Mouse (Mus musculus): ENCODE data around the gene Amph.

DNA sequence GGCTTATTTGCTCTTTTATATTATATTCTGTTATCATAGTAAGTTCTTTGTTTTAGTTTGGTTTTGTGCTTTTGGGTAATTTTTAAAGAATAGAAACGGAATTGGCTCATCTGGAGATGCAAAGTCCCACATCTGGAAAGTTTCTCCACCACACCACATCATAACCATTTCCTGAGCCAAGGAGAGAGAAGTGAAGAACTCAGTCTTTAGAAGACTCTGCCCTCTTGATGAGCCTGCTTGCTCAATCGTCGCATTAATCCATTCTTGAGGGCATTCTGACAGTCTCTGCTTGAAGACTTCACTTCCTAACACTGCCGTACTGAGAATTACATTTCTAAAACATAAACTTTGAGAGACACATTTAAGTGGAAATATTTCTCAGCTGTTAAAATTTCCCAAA lies 133.9 kb downstream of the Amph start:
- TF ChIP-seq CTCF (IDR thresholded peaks at IDR 0.05; ENCODE audit: low read depth, low read length) (no peak), POLR2A (IDR thresholded peaks at IDR 0.05; ENCODE audit: borderline replicate concordance, low read depth, low read length) (no peak)

All from bone marrow macrophage, adult 2 months (primary cell).